Mouse (Mus musculus) forebrain, embryonic 12.5 days (tissue): Measurements from ENCODE around the gene Gabbr2. TPM values are rescaled to one million over a fixed set of nuclear protein-coding genes. Genes with fewer than 3 reads are reported as not detected.
A peak's percentile ranks its signal among the peaks of the same experiment; 100 is the strongest.

Experiments used
- ATAC-seq: fragments of 200-750 bp; cut with Nextera tagmentation; 2 replicates; pipeline ENCODE4 v1.8.0; 2017; ENCODE audit warnings: moderate TSS enrichment; ENCODE audit not compliant: low FRiP score
- H3K27ac ChIP-seq: fragments of 300-500 bp; sonication (generic); 2 replicates; pipeline ENCODE4 v1.5.1; 2016; ENCODE audit warnings: mild to moderate bottlenecking
- H3K27me3 ChIP-seq: fragments of 300-500 bp; sonication (generic); 2 replicates; pipeline ENCODE4 v1.6.1; 2016; ENCODE audit warnings: mild to moderate bottlenecking
- H3K36me3 ChIP-seq: fragments of 300-500 bp; sonication (generic); replicated peaks from 2 replicates; pipeline ENCODE4 v1.6.1; 2016; ENCODE audit warnings: mild to moderate bottlenecking
- H3K4me1 ChIP-seq: fragments of 300-500 bp; sonication (generic); 2 replicates; pipeline ENCODE4 v1.6.1; 2016
- H3K4me2 ChIP-seq: fragments of 300-500 bp; sonication (generic); 2 replicates; pipeline ENCODE4 v1.6.1; 2016; ENCODE audit warnings: mild to moderate bottlenecking, moderate library complexity
- H3K4me3 ChIP-seq: fragments of 300-500 bp; sonication (generic); replicated peaks from 2 replicates; pipeline ENCODE4 v1.5.1; 2016; ENCODE audit warnings: mild to moderate bottlenecking
- H3K9ac ChIP-seq: fragments of 300-500 bp; sonication (generic); 2 replicates; pipeline ENCODE4 v1.6.1; 2016; ENCODE audit warnings: mild to moderate bottlenecking
- H3K9me3 ChIP-seq: fragments of 300-500 bp; sonication (generic); 2 replicates; pipeline ENCODE4 v1.6.1; 2016
- WGBS: fragments of 180-500 bp; shearing (Covaris S2); methylation state at CpG from one replicate; pipeline ENCODE4 v1.1.7; 2016; 5-methylcytosine and 5-hydroxymethylcytosine counted together
- polyA plus RNA-seq: library from polyadenylated mRNA; unstranded; fragments of >200 nt; fragmentation: Nextera tagmentation; extraction: Ambion mirVana; gene quantifications from 2 replicates; pipeline ENCODE4 v1.2.1, GENCODE M21; 2016

Gabbr2 gene
- polyA plus RNA-seq = 0.51 and 0.53 TPM in 2 replicates

- H3K9me3 ChIP-seq = no peaks in the 10 kb centered on the region
These were observed at the start of gene Gabbr2 for GRCm38 (mm10) chr4:46991016-46991958. Gene Gabbr2, minus strand, starts transcription at chr4:46991873.

GRCm38 (mm10) chr4:47039586-47039985, 47.9 kb upstream of the Gabbr2 start:
- H3K27ac ChIP-seq = no peak overlapping the region
- no peak overlapping the region for H3K9ac ChIP-seq
- no peak overlapping the region for H3K4me3 ChIP-seq
- no peaks in the 10 kb centered on the region for H3K9me3 ChIP-seq
- 95% methylated on average over 10 of the region's 10 CpGs for WGBS
- H3K4me2 ChIP-seq = no peak overlapping the region
- no peaks in the 10 kb centered on the region; the same call in 1 of the 2 replicates for H3K4me1 ChIP-seq
- ATAC-seq = no peak
- H3K27me3 ChIP-seq = no peaks in the 10 kb centered on the region
- peaks cover 14% of the 10 kb centered on the region; the same call in 1 of the 2 replicates for H3K36me3 ChIP-seq

More at GRCm38 (mm10) chr4:46991016-46991958, at the start of gene Gabbr2:
- Histone ChIP-seq H3K9ac (peak within 1 kb of the TSS; percentile 51), H3K27me3 (peaks cover 83% of the 10 kb centered on the region), H3K4me3 (peak within 1 kb of the TSS; percentile 61), H3K4me1 (peaks cover 29% of the 10 kb centered on the region), H3K36me3 (no peaks in the 10 kb centered on the region), H3K4me2 (peak within 1 kb of the TSS; percentile 97), H3K27ac (peak within 1 kb of the TSS; percentile 61; the same call in 1 of the 2 replicates)
- ATAC-seq = peak; percentile 71
- under 1% methylated on average over 114 of the region's 134 CpGs for WGBS

- Histone ChIP-seq H3K27ac (no peak overlapping the region), H3K36me3 (peaks cover 14% of the 10 kb centered on the region; the same call in 1 of the 2 replicates), H3K9ac (no peak overlapping the region), H3K4me3 (no peak overlapping the region), H3K4me2 (no peak overlapping the region), H3K27me3 (no peaks in the 10 kb centered on the region), H3K9me3 (no peaks in the 10 kb centered on the region), H3K4me1 (no peaks in the 10 kb centered on the region; the same call in 1 of the 2 replicates)
- ATAC-seq = peak; percentile 39; the same call in 1 of the 2 replicates
- WGBS = 18% methylated on average over 5 of the region's 5 CpGs
These were observed 45.6 kb upstream of the Gabbr2 start for GRCm38 (mm10) chr4:47037321-47037657.

- no peaks in the 10 kb centered on the region for H3K27me3 ChIP-seq
- no peak overlapping the region for H3K27ac ChIP-seq
- no peaks in the 10 kb centered on the region for H3K9me3 ChIP-seq
- H3K4me2 ChIP-seq = no peak overlapping the region
- H3K9ac ChIP-seq = no peak overlapping the region
- no peak for ATAC-seq
- H3K36me3 ChIP-seq = peaks cover 14% of the 10 kb centered on the region; the same call in 1 of the 2 replicates
- H3K4me1 ChIP-seq = no peaks in the 10 kb centered on the region; the same call in 1 of the 2 replicates
- no peak overlapping the region for H3K4me3 ChIP-seq
- WGBS = 72% methylated on average over 13 of the region's 13 CpGs
These were observed 45.0 kb upstream of the Gabbr2 start for GRCm38 (mm10) chr4:47036486-47037320.

- H3K4me3 ChIP-seq = no peak overlapping the region
- H3K36me3 ChIP-seq = peaks cover 14% of the 10 kb centered on the region; the same call in 1 of the 2 replicates
- no peaks in the 10 kb centered on the region; the same call in 1 of the 2 replicates for H3K4me1 ChIP-seq
- no peak overlapping the region for H3K4me2 ChIP-seq
- no peaks in the 10 kb centered on the region for H3K9me3 ChIP-seq
- H3K27me3 ChIP-seq = no peaks in the 10 kb centered on the region
- no peak overlapping the region for H3K9ac ChIP-seq
- H3K27ac ChIP-seq = no peak overlapping the region
- WGBS = 71% methylated on average over 14 of the region's 14 CpGs
- ATAC-seq = no peak
These were observed 43.9 kb upstream of the Gabbr2 start for GRCm38 (mm10) chr4:47035536-47035935.

- Histone ChIP-seq H3K36me3 (no peaks in the 10 kb centered on the region), H3K9me3 (no peaks in the 10 kb centered on the region), H3K27me3 (no peaks in the 10 kb centered on the region), H3K27ac (no peak overlapping the region), H3K4me3 (no peak overlapping the region), H3K9ac (no peak overlapping the region), H3K4me1 (peaks cover 3% of the 10 kb centered on the region; the same call in 1 of the 2 replicates), H3K4me2 (no peak overlapping the region)
- no peak for ATAC-seq
- WGBS = 88% methylated on average over 8 of the region's 8 CpGs
These were observed 40.5 kb upstream of the Gabbr2 start for GRCm38 (mm10) chr4:47032171-47032570.

- 81% methylated on average over 5 of the region's 5 CpGs for WGBS
- Histone ChIP-seq H3K4me2 (no peak overlapping the region), H3K4me1 (peaks cover 3% of the 10 kb centered on the region; the same call in 1 of the 2 replicates), H3K9me3 (no peaks in the 10 kb centered on the region), H3K27ac (no peak overlapping the region), H3K27me3 (no peaks in the 10 kb centered on the region), H3K36me3 (peaks cover 11% of the 10 kb centered on the region), H3K4me3 (no peak overlapping the region), H3K9ac (no peak overlapping the region)
- ATAC-seq = no peak
These were observed 37.1 kb upstream of the Gabbr2 start for GRCm38 (mm10) chr4:47028791-47029190.

- no peak for ATAC-seq
- H3K4me1 ChIP-seq = no peaks in the 10 kb centered on the region
- no peak overlapping the region for H3K27ac ChIP-seq
- peaks cover 11% of the 10 kb centered on the region for H3K36me3 ChIP-seq
- no peak overlapping the region for H3K4me3 ChIP-seq
- WGBS = 72% methylated on average over 6 of the region's 6 CpGs
- H3K9me3 ChIP-seq = no peaks in the 10 kb centered on the region
- H3K9ac ChIP-seq = no peak overlapping the region
- no peaks in the 10 kb centered on the region for H3K27me3 ChIP-seq
- H3K4me2 ChIP-seq = no peak overlapping the region
These were observed 32.3 kb upstream of the Gabbr2 start for GRCm38 (mm10) chr4:47023949-47024348.

GRCm38 (mm10) chr4:47022804-47023603, 31.3 kb upstream of the Gabbr2 start:
- no peak for ATAC-seq
- Histone ChIP-seq H3K9ac (no peak overlapping the region), H3K27ac (no peak overlapping the region), H3K36me3 (peaks cover 11% of the 10 kb centered on the region), H3K9me3 (no peaks in the 10 kb centered on the region), H3K4me1 (no peaks in the 10 kb centered on the region), H3K4me3 (no peak overlapping the region), H3K4me2 (no peak overlapping the region), H3K27me3 (no peaks in the 10 kb centered on the region)
- 85% methylated on average over 10 of the region's 10 CpGs for WGBS

- peaks cover 13% of the 10 kb centered on the region; the same call in 1 of the 2 replicates for H3K36me3 ChIP-seq
- no peaks in the 10 kb centered on the region for H3K27me3 ChIP-seq
- H3K4me1 ChIP-seq = no peaks in the 10 kb centered on the region
- no peak for ATAC-seq
- no peak overlapping the region for H3K9ac ChIP-seq
- no peak overlapping the region for H3K4me3 ChIP-seq
- H3K9me3 ChIP-seq = no peaks in the 10 kb centered on the region
- H3K27ac ChIP-seq = no peak overlapping the region
- no peak overlapping the region for H3K4me2 ChIP-seq
- WGBS = 8% methylated on average over 5 of the region's 5 CpGs
These were observed 28.9 kb upstream of the Gabbr2 start for GRCm38 (mm10) chr4:47020563-47020962.

- peaks cover 9% of the 10 kb centered on the region; the same call in 1 of the 2 replicates for H3K36me3 ChIP-seq
- H3K27ac ChIP-seq = no peak overlapping the region
- peaks cover 6% of the 10 kb centered on the region for H3K4me1 ChIP-seq
- no peaks in the 10 kb centered on the region for H3K9me3 ChIP-seq
- H3K9ac ChIP-seq = no peak overlapping the region
- WGBS = 80% methylated on average over 3 of the region's 3 CpGs
- H3K27me3 ChIP-seq = no peaks in the 10 kb centered on the region; the same call in 1 of the 2 replicates
- ATAC-seq = no peak
- H3K4me2 ChIP-seq = no peak overlapping the region
- H3K4me3 ChIP-seq = no peak overlapping the region
These were observed 23.5 kb upstream of the Gabbr2 start for GRCm38 (mm10) chr4:47015156-47015555.
